Mouse (Mus musculus): ENCODE measurements around the gene Tcea2.

Gene Tcea2

GRCm38 (mm10) chr2:181698241-181698640, 18.1 kb downstream of the Tcea2 start, which contains the start of gene Lkaaear1:
TSS of gene Lkaaear1 (minus strand) at chr2:181698442.
- DNase-seq (ENCODE audit: extremely low read depth, insufficient read length, low spot score), result no peak

- DNase-seq (ENCODE audit: extremely low read depth, insufficient read length, low spot score), result no peak
Observed at GRCm38 (mm10) chr2:181706668-181707067, 26.6 kb downstream of the Tcea2 start.

DNA sequence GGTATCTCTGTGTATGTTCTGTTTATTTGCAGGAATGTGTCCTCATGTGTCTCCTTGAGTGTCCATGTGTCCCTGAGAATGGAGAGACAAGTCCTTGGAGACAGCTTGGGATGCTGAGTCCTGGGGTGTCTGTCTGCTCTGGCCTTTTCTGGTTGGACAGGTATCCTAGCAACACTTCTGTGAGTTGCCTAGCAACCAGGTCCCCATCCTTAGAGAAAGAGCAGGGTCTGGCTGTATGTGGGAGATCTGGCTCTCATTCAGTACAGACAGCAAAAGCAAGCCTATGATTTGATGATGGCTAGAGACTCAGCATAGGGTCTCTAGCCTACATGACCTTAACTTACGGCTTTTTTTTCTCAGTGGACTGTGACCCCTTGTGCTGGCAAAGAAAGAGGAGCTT, 33.6 kb downstream of the Tcea2 start:
- no peak for DNase-seq (ENCODE audit: extremely low read depth, insufficient read length, low spot score)

DNA sequence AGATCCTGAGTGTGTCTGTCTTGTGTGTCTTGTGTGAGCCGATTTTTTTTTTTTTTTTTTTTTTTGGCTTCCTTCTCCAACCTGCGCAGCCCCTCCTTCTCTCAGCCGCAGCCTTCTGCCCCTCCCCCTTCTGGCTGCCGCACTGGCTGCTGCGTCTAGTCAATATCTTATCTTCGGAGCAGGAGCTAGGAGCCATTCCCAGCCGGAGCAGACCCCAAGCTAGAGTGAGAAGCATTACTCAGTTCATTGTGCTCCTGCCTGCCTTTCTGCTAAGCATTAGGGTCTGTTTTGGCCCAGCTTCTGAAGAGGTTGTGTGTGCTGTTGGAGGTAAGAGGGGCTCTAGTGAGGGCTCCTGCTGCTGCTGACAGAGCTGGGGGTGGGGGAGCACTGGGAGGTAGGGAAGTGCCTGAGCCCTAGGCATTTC, 34.8 kb downstream of the Tcea2 start, which contains the start of gene Oprl1:
Gene Oprl1 (plus strand): TSS at position 114 of the 424 bp plus-strand sequence.
- DNase-seq (ENCODE audit: extremely low read depth, insufficient read length, low spot score), result no peak

DNA sequence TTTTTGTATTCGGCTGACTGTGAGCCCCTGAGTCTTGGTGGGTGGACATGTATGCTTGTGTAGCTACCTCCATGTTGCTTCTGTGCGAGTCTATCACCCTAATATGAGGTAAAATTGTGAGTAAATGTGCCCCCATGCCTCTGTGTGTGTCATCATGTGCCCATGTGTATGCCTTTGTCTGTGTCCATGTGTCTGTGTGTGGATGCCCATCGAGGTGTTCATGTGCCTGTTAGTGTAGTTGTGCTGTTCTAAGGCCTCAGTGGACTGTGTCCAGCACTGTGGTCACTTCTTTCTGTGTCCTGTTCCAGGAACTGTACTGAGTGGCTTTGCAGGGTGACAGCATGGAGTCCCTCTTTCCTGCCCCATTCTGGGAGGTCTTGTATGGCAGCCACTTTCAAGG, 35.3 kb downstream of the Tcea2 start:
- DNase-seq (ENCODE audit: extremely low read depth, insufficient read length, low spot score), result no peak

DNA sequence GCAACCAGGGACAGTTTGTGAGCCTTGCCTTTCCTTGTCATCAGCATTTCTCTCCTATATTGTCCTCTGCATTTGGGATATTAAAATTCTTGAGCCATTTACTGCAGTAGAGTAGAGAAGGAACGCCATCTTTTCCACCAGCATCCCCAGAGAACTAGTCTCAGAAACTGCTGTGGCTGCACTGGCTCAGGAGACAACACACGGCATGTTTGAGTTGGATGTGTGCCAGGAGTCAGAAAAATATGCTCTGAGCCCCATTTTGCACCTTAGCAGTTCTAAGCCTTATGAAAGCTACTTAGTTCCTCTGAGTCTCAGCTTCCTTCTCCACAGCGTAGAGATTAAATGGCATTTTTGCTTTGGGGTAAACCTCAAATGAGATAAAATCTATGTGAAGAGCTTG, 36.9 kb downstream of the Tcea2 start:
- DNase-seq (ENCODE audit: extremely low read depth, insufficient read length, low spot score), result no peak

DNA sequence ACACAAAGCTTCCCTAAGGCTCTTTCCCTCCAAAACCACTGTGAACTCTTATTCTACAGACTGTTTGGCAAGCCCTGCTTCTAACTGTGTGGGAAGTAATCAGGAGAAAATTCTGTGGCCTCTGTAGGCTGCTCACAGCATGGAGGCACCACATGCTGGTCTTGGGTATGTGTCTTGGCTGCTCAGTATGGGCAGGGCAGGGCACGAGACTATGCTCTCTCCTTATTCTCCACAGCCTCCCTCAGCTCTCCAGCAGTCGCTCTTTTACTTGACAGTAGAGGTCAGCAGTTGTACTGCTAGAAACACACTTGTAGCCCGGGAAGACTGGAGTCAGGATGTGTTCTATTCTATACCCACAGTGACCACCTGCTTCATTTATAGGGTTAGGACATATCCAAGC, 40.0 kb downstream of the Tcea2 start:
- no peak for DNase-seq (ENCODE audit: extremely low read depth, insufficient read length, low spot score)

- DNase-seq (ENCODE audit: extremely low read depth, insufficient read length, low spot score), result no peak
Observed at GRCm38 (mm10) chr2:181721200-181721599, 41.1 kb downstream of the Tcea2 start.

- DNase-seq (ENCODE audit: extremely low read depth, insufficient read length, low spot score), result no peak
Observed at GRCm38 (mm10) chr2:181722213-181722612, 42.1 kb downstream of the Tcea2 start.

DNA sequence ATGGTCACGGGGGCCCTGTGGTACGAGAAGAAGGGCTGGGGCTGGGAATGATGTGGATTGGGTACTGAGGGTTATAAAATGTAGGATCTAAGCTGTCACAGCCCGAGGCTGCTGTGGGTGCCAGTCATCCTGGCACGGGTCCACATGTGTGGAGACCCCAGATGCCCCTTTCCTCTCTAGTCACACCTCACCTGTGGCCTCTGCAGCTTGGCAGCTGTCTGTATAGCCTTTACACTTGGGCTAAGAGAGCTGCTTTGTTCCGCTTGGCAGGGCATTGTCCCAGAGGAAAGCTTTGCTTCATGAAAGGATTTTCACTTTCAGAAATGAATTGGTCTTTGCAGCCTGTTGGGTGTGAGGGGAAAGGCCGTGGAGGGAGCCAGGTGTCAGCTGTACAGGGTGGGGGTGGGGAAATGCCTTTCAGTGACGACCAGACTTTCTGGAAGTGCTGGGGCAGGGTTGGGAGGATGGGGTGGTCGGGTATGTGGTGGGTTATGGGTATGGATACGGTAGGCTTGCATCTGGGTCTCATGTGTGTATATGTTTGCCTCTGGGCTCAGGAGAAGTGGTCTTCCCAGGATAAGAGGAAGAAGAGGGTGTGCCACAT, 47.7 kb downstream of the Tcea2 start:
- DNase-seq (ENCODE audit: extremely low read depth, insufficient read length, low spot score), result no peak

GRCm38 (mm10) chr2:181730051-181730450, 49.9 kb downstream of the Tcea2 start:
- no peak for DNase-seq (ENCODE audit: extremely low read depth, insufficient read length, low spot score)

All from 3134 (cell line).